Mouse (Mus musculus) neutrophil, adult 5-6 weeks (primary cell): ENCODE data around the gene Pla2g6. TPM values are rescaled to one million over a fixed set of nuclear protein-coding genes. Genes with fewer than 3 reads are reported as not detected.

Source experiments
- ATAC-seq: fragments of 151-379, 151-347 bp; 2 replicates; pipeline ENCODE4 v1.8.0; 2017; ENCODE audit warnings: mild to moderate bottlenecking, moderate TSS enrichment; ENCODE audit not compliant: insufficient number of reproducible peaks, poor library complexity, low FRiP score, severe bottlenecking; ENCODE audit errors: extremely low read depth
- total RNA-seq: library from RNA; stranded (forward); fragments of 200-1000 nt; gene quantifications from 2 replicates; pipeline ENCODE4 v1.2.3, GENCODE M21; 2017

Gene Pla2g6
- total RNA-seq, 1 experiment from 2014 or later, result 5.5 TPM

GRCm38 (mm10) chr15:79288387-79288786 is 39.8 kb downstream of the Pla2g6 start:
- ATAC-seq, result no peak

DNA sequence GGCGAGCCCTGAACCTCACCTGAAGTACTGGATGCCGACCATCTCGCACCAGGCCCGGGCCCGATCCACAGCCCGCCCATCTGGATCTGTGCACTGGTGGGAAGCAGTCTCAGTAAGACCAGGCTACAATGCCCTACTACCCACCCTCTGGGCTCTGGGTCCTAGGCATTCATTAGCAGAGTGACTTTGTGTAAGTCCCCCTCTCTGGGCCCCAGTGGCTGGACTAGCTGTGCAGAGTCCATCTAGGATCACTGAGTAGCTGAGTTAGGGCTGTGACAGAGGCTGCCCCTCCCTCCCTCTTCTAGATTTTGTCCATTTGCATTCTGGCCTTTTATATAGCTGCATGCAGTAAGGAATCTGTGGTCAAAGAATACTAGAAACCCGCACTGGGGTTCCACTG is 41.1 kb downstream of the Pla2g6 start:
- ATAC-seq, result no peak

DNA sequence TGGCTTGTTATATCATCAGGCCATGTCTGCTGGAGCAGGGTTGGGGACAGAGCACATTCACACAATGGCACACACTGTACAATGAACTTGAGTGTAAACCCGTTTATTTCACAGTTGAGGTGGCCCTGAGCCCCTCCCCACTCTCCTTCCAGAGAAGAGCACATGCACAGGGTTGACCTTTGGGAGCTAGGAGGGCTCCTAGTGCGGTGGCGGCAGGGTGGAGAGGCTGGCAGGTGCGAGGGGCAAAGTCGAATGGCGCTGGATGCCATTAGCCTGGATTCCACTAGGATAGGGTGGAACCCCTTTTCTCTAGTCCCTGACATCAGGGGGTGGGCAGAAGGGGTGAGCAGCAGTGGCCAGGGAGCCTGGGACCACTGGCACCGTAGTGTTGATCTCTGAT is 42.0 kb downstream of the Pla2g6 start:
- ATAC-seq, result no peak

- no peak for ATAC-seq
These were observed 42.8 kb downstream of the Pla2g6 start, which contains the start of gene Baiap2l2 for GRCm38 (mm10) chr15:79285399-79285798. TSS of gene Baiap2l2 (minus strand) at chr15:79285537.

- ATAC-seq, result no peak
These were observed 44.8 kb downstream of the Pla2g6 start for GRCm38 (mm10) chr15:79283371-79283770.

GRCm38 (mm10) chr15:79282434-79282833 is 45.8 kb downstream of the Pla2g6 start:
- no peak for ATAC-seq

DNA sequence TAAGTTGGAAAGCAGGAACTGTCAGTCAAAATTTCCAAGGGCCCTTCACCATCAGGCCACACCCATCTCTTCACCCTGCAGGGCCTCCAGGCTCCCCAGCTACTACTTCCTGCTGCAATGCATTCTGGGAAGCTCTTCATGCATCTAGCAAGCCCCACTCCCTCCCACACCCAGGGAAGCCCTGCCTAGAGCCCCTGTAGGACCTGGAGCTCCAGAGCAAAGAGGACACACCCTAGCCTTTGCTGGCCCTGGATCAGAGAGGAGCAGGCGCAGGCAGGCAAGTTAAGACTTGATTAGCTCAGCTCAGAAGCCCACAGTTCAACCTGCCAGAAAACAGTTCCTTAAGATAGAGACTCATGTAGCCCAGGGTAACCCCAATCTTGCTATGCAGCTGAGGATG is 46.8 kb downstream of the Pla2g6 start:
- ATAC-seq, result no peak

DNA sequence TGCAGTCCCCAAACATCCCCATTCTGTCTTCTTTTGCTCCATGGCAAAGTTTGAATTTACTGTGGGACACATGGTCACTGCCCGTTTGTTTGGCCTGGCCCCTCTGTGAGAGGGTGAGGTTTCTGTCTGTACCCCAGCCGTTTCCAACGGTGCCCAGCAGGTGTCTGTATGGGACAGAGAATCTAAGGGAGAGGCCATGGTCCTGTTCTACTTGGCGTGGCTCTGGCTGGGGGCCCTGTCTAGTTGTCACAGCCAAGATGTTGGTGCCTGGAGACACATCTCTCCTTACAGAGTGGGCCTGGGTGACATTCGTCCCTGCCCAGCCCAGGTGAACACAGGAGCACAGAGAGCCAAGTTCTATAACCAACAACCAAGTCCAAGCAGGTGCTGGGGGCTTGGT is 47.3 kb downstream of the Pla2g6 start:
- ATAC-seq, result no peak

- no peak for ATAC-seq
These were observed 48.0 kb downstream of the Pla2g6 start for GRCm38 (mm10) chr15:79280209-79280608.

GRCm38 (mm10) chr15:79277728-79278127 is 50.5 kb downstream of the Pla2g6 start:
- no peak for ATAC-seq

- ATAC-seq, result no peak
These were observed 55.2 kb downstream of the Pla2g6 start for GRCm38 (mm10) chr15:79273020-79273419.

GRCm38 (mm10) chr15:79271124-79271746 is 57.0 kb downstream of the Pla2g6 start:
- ATAC-seq, result peak; percentile 58

GRCm38 (mm10) chr15:79270317-79271123 is 57.7 kb downstream of the Pla2g6 start:
- ATAC-seq, result peak; percentile 58

DNA sequence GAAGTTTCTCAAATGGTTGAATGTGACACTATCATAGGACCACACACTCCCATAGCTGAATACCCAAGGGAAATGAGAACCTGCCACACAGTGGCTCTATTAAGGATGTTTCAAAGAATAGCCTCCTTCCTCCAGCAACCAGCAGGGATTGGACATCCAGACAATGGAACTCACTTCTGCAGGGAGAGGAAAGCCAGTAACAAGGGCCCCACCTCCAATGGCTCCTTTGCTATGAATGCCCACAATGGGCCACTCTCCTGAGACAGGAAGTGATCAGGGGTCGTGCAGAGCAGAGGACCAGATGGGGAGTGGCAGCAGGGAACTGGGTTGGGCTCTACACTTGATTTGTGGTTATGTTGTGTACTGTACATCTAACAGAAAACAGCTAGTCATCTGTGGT is 59.7 kb downstream of the Pla2g6 start:
- ATAC-seq, result no peak

- ATAC-seq, result no peak
These were observed 62.8 kb downstream of the Pla2g6 start for GRCm38 (mm10) chr15:79265384-79265783.

DNA sequence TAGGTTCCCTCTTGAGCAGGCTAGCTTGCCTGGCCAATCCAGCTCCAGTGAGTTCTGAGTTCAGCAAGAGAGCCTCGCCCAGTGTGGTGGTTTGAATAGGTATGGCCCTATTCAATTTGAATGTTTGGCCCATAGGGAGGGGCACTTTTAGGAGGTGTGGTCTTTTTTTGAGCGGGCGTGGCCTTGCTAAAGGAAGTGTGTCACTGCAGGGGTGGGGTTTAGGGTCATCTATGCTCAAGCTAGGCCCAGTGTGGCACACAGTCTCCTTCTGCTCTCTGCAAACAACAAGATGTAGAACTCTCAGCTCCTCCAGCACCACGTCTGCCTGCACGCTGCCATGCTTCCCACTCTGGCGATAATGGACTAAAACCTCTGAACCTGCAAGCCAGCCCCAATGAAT is 64.5 kb downstream of the Pla2g6 start:
- no peak for ATAC-seq

DNA sequence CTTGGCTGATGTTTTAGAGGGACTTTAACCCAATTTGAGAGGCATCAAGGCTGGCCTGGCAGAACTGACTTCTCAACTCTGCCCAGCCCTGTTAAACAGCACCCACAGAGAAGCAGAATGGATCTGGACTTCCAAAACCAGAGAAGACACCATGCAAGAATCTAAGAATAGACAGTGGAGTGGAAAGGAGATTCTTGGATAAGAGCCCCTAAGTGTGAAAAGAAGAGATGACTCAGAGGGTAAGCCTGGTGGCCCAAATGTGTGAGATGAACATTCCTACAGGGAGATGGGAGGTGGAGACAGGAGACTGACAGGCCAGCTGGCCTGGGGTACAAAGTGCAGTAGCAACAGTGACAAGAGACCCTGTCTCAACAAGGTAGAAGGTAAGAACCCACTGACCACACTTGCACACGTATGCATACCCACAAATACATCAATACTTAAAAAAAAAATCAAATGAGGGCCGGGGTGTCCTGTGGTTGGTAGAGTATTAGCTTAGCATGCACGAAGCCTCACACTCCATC is 65.3 kb downstream of the Pla2g6 start:
- no peak for ATAC-seq

DNA sequence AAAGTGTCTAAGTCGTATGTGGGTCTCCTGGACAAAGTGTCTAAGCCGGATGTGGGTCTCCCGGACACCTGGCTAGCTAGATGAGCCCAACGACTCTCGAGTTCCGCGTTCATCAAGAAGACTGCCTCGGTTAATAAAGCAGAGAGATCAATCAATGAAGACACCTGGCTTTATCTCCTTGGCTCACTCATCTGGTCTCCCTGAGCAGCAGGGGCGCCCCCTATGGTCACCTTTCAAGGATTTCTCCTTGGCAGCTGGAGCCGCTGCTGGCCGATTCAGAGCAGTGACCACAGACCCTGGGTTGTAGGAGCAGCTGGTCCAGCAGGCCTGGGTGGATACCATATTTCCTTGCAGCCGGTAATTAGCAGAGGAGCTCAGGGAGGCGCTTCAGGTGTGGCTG is 65.8 kb downstream of the Pla2g6 start:
- no peak for ATAC-seq

DNA sequence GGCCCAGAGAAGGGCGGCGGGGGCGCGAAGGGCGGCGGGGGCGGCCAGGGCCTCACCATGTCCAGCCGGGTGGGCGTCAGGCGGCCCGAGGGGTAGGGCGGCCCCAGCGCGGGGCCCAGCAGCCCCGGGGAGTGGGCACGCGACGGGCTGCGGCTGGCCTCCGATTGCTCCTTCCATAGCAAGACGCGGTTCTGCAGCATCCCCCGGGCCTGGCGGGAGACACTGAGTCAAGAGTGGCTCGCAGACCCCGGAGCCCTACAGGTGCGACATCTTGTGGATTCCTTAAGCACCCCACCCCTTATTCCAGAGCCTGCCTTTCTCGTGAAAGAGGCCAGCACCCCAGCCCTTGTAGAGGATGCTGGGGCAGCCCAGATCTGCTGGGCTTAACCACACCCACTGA is 66.4 kb downstream of the Pla2g6 start:
- no peak for ATAC-seq

DNA sequence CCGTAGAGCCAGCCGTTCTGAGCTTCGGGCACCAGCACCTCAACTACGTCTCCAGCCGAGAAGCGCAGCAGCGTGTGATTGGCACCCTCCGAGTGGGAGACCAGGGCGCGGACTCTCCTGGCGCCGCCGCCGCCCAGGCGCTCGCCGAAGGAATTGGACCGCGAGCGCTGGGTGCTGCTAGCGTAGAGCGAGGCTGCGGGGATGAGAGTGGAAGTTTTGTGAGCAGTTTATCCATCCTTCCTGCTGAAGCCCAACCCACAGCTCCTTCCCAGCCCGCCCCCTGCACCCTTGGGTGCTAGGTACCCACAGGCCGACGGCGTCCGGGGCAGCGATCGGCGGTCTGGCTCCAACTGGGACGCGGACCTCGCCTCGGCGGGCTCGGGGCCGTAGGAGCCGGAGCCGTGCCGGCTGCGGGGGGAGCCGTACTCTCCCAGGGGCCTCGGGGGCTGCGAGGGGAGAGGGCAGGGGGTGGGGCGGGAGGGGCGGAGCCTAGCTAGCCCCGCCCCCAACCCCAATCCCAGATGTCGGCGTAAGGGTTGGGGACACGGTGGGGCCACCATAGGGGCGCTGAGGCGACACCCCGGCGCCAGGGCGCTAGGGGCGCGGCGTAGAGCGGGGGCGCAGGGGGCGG is 67.0 kb downstream of the Pla2g6 start:
- no peak for ATAC-seq
